Mouse (Mus musculus) liver, embryonic 14.5 days (tissue): ENCODE data around the gene 6330409D20Rik. TPM values are rescaled to one million over a fixed set of nuclear protein-coding genes. Genes with fewer than 3 reads are reported as not detected.

Experiments
- ATAC-seq: fragments of 200-750 bp; cut with Nextera tagmentation; 2 replicates; pipeline ENCODE4 v1.8.0; 2017; ENCODE audit warnings: moderate number of reproducible peaks, mild to moderate bottlenecking, moderate library complexity; ENCODE audit not compliant: insufficient read depth
- DNase-seq, 3 experiments: peaks; one replicate each; pipeline ENCODE4 v3.0.0-alpha.2; 2012 to 2013; ENCODE audit warnings: low read depth in 3 of 3, low spot score in 3 of 3
- H3K27ac ChIP-seq: fragments of 300-500 bp; sonication (generic); 2 replicates; pipeline ENCODE4 v1.5.1; 2014; ENCODE audit warnings: moderate library complexity, mild to moderate bottlenecking, control low read depth, inconsistent platforms
- H3K27me3 ChIP-seq: fragments of 300-500 bp; sonication (generic); 2 replicates; pipeline ENCODE4 v1.6.1; 2014; ENCODE audit warnings: mild to moderate bottlenecking, low read length, moderate library complexity; ENCODE audit not compliant: control insufficient read depth, insufficient read depth
- H3K36me3 ChIP-seq: fragments of 300-500 bp; sonication (generic); replicated peaks from 2 replicates; pipeline ENCODE4 v1.6.1; 2014; ENCODE audit warnings: low read depth; ENCODE audit not compliant: control insufficient read depth, insufficient read depth
- H3K4me1 ChIP-seq, 2 experiments: fragments of 200-500 bp in 1 of 2; fragments of 300-500 bp in 1 of 2; sonication (generic) in 1 of 2; replicated peaks; 2 replicates each; pipeline ENCODE4 v1.6.1; 2012 to 2014; ENCODE audit warnings: antibody characterized with exemption in 1 of 2, inconsistent platforms in 1 of 2, low read length in 1 of 2; ENCODE audit not compliant: control insufficient read depth in 2 of 2, insufficient read depth in 2 of 2
- H3K4me2 ChIP-seq: fragments of 300-500 bp; sonication (generic); 2 replicates; pipeline ENCODE4 v1.6.1; 2014; ENCODE audit warnings: low read depth, mild to moderate bottlenecking, control low read depth, moderate library complexity
- H3K4me3 ChIP-seq, 2 experiments: fragments of 200-500 bp in 1 of 2; fragments of 300-500 bp in 1 of 2; sonication (generic) in 1 of 2; 2 replicates each; pipeline ENCODE4 v1.5.1; 2012 to 2014; ENCODE audit warnings: low read depth in 2 of 2, low read length in 2 of 2, mild to moderate bottlenecking in 2 of 2, control low read depth in 1 of 2, inconsistent platforms in 1 of 2, moderate library complexity in 1 of 2; ENCODE audit not compliant: insufficient read depth in 1 of 2
- H3K9ac ChIP-seq: fragments of 300-500 bp; sonication (generic); replicated peaks from 2 replicates; pipeline ENCODE4 v1.6.1; 2014; ENCODE audit warnings: mild to moderate bottlenecking, control low read depth, moderate library complexity
- H3K9me3 ChIP-seq: fragments of 300-500 bp; sonication (generic); 2 replicates; pipeline ENCODE4 v1.6.1; 2016; ENCODE audit warnings: low read length, mixed read lengths; ENCODE audit not compliant: control insufficient read depth
- CTCF ChIP-seq: IDR thresholded peaks from 2 replicates; pipeline ENCODE4 v1.5.1; 2016; ENCODE audit warnings: antibody characterized with exemption, low read depth, control low read depth
- EP300 ChIP-seq: IDR thresholded peaks from 2 replicates; pipeline ENCODE4 v1.6.1; 2016; ENCODE audit warnings: antibody characterized with exemption, low read depth
- WGBS: fragments of 180-500 bp; shearing (Covaris S2); extraction: QIAGEN DNeasy Blood & Tissue Kit; methylation state at CpG from one replicate; pipeline ENCODE4 v1.1.7; 2014; ENCODE audit not compliant: insufficient replicate concordance; 5-methylcytosine and 5-hydroxymethylcytosine counted together
- polyA plus RNA-seq, 2 experiments: library from polyadenylated mRNA; depleted of rRNA in 1 of 2; stranded (reverse) in 1 of 2; unstranded in 1 of 2; fragments of >200 nt; fragmentation: Nextera tagmentation in 1 of 2; extraction: Ambion mirVana in 1 of 2; gene quantifications; 2 replicates each; pipeline versions ENCODE4 v1.2.1 to v1.2.3; 2012 to 2014

6330409D20Rik gene
- polyA plus RNA-seq, 2 experiments: 0.07 TPM; not detected in 1

DNA sequence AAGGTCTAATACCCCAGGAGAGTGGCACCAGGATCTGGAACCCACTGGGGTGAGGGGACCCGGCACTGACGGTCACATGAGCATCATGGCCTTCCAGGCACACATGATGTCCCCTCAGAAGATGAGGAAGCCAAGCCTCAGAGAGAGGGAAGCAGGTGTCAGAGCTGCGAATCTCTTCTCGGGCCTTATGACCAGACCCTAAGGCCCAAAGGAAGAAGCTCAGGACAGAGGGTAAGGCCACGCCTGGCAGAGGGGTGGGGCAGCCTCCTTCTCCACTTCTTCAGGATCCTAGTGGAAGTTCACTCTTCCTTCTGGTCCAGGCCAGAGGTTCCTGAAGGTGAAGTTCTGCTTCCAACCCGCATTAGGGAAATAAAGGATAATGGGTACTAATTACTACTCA, 8.1 kb downstream of the 6330409D20Rik start:
- no peaks in the 10 kb centered on the region for H3K27me3 ChIP-seq
- H3K4me2 ChIP-seq: no peak overlapping the region
- no peaks in the 10 kb centered on the region for H3K36me3 ChIP-seq
- ATAC-seq (no peak), DNase-seq (no peak)
- H3K9me3 ChIP-seq: no peaks in the 10 kb centered on the region
- no peak overlapping the region for H3K9ac ChIP-seq
- no peak overlapping the region for H3K4me3 ChIP-seq
- H3K4me1 ChIP-seq: peaks cover 0 to 4% of the 10 kb centered on the region in 2 experiments; a peak in 2 of 4 replicates
- WGBS: 55% methylated on average over 6 of the region's 6 CpGs
- TF ChIP-seq CTCF (no peak), EP300 (no peak)
- H3K27ac ChIP-seq: no peak overlapping the region

- Histone ChIP-seq H3K27ac (no peak overlapping the region), H3K4me1 (peaks cover 0 to 5% of the 10 kb centered on the region in 2 experiments; a peak in 2 of 4 replicates), H3K36me3 (no peaks in the 10 kb centered on the region), H3K4me3 (no peak overlapping the region), H3K4me2 (no peak overlapping the region), H3K9me3 (no peaks in the 10 kb centered on the region), H3K9ac (no peak overlapping the region), H3K27me3 (no peaks in the 10 kb centered on the region)
- DNase-seq (no peak), ATAC-seq (no peak)
- WGBS: 71% methylated on average over 4 of the region's 4 CpGs
- TF ChIP-seq CTCF: no peak
- TF ChIP-seq EP300: no peak
Observed at GRCm38 (mm10) chr2:32731911-32732310, 8.9 kb downstream of the 6330409D20Rik start.

- ATAC-seq: no peak
- H3K27me3 ChIP-seq: no peaks in the 10 kb centered on the region
- no peak overlapping the region for H3K4me2 ChIP-seq
- no peaks in the 10 kb centered on the region for H3K36me3 ChIP-seq
- peaks cover 0 to 6% of the 10 kb centered on the region in 2 experiments; a peak in 1 of 4 replicates for H3K4me1 ChIP-seq
- H3K9me3 ChIP-seq: no peaks in the 10 kb centered on the region
- WGBS: 59% methylated on average over 11 of the region's 11 CpGs
- no peak overlapping the region for H3K9ac ChIP-seq
- TF ChIP-seq EP300 (no peak), CTCF (no peak)
- H3K4me3 ChIP-seq: no peak overlapping the region
- DNase-seq: no peak
- no peak overlapping the region for H3K27ac ChIP-seq
Observed at GRCm38 (mm10) chr2:32730854-32731253, 10.0 kb downstream of the 6330409D20Rik start.

GRCm38 (mm10) chr2:32729547-32729946, 11.3 kb downstream of the 6330409D20Rik start:
- Histone ChIP-seq H3K9ac (no peak overlapping the region), H3K36me3 (no peaks in the 10 kb centered on the region), H3K27ac (no peak overlapping the region), H3K27me3 (no peaks in the 10 kb centered on the region), H3K9me3 (no peaks in the 10 kb centered on the region), H3K4me3 (no peak overlapping the region), H3K4me2 (no peak overlapping the region; the same call in 1 of the 2 replicates), H3K4me1 (peaks cover 0 to 5% of the 10 kb centered on the region in 2 experiments; a peak in 1 of 4 replicates)
- TF ChIP-seq CTCF (no peak), EP300 (no peak)
- 67% methylated on average over 4 of the region's 4 CpGs for WGBS
- no peak for ATAC-seq
- no peak for DNase-seq

DNA sequence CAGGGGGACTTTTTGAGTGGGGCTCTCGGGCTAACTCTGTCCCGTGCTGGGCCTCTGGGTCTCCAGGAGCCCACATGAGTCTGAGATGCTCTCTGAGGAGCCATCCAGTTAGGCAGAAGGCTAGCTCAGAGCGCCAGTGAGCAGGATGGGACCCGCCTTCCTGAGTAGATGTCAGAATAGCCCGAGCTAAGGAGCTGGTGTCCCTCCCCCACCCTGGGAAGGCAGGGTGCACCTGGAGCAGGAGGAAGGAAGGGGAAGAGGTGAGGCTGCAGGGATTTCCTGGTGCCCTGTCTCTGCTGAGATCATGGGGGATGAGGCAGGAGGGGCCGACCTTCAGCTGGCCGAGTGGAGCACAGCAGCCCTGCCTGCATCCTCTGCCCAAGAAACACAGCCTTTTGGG, 12.4 kb downstream of the 6330409D20Rik start:
- no peak overlapping the region for H3K9ac ChIP-seq
- WGBS: 46% methylated on average over 7 of the region's 7 CpGs
- 0 out of 4 replicates have a peak, but pooled peaks cover 0 to 4% of the 10 kb centered on the region in 2 experiments for H3K4me1 ChIP-seq
- no peaks in the 10 kb centered on the region for H3K36me3 ChIP-seq
- H3K27ac ChIP-seq: no peak overlapping the region
- TF ChIP-seq CTCF: no peak
- TF ChIP-seq EP300: no peak
- H3K27me3 ChIP-seq: no peaks in the 10 kb centered on the region
- H3K4me3 ChIP-seq: no peak overlapping the region
- no peak overlapping the region for H3K4me2 ChIP-seq
- DNase-seq (no peak), ATAC-seq (peak; percentile 14; the same call in 1 of the 2 replicates)
- no peaks in the 10 kb centered on the region for H3K9me3 ChIP-seq
